Mouse (Mus musculus): ENCODE measurements around the gene Erp44.

GRCm38 (mm10) chr4:48226800-48227199, 52.6 kb downstream of the Erp44 start:
- TF ChIP-seq ZC3H11A (IDR thresholded peaks at IDR 0.05; ENCODE audit: borderline replicate concordance, low read depth, low read length) = no peak
- TF ChIP-seq HCFC1 (IDR thresholded peaks at IDR 0.05; ENCODE audit: borderline replicate concordance, insufficient read depth, low read length) = no peak
- no peak for TF ChIP-seq CHD2 (IDR thresholded peaks at IDR 0.05; ENCODE audit: low read depth, low read length)

Data from ES-E14 (cell line).